In the genomic region with DNA sequence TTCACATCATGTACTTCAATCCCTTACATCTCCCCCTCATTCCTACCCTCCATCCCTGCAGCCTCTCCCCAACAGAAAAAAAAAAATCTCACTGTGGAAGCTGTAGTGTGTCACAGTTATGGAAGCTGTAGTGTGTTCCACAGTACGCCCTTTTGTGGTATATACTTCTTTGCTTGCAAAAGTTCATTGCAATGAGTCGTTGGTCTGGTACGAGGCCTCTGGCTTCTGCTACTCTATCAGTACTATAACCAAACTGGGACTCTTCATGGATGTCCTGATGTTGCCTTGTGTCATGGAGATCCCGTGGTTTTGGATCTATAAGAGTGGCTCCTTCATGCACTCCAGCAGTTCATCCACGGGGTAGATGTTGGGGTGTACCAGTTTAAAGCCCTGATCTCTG, we compare ENCODE assay signal across 28 mouse cellular contexts. TPM values are rescaled to one million over a fixed set of nuclear protein-coding genes. Genes with fewer than 3 reads are reported as not detected.
"Had no signal": no experiment of that assay in that cellular context is flagged by ENCODE, and none has a peak within 500 bp of the region (broad histone marks: within the 10 kb centered on the region; RNA-seq: fewer than 3 reads in every experiment).

No protein-coding gene starts in this region.

- H3K4me2 ChIP-seq: heart, embryonic 12.5 days; hindbrain, embryonic 12.5 days; hindbrain, embryonic 14.5 days; intestine, embryonic 15.5 days; limb, embryonic 13.5 days; limb, embryonic 15.5 days; liver, embryonic 13.5 days; liver, embryonic 15.5 days had no signal

- H3K4me1 ChIP-seq: hindbrain, embryonic 12.5 days; intestine, embryonic 15.5 days; limb, embryonic 13.5 days; limb, embryonic 15.5 days; liver, embryonic 13.5 days; liver, embryonic 15.5 days had no signal

- H3K27me3 ChIP-seq: heart, embryonic 12.5 days; hindbrain, embryonic 12.5 days; intestine, embryonic 15.5 days; limb, embryonic 13.5 days; limb, embryonic 15.5 days had no signal

- H3K36me3 ChIP-seq: heart, embryonic 10.5 days; heart, embryonic 12.5 days; hindbrain, embryonic 10.5 days; hindbrain, embryonic 12.5 days; intestine, embryonic 15.5 days; limb, embryonic 13.5 days; limb, embryonic 15.5 days; liver, embryonic 13.5 days; liver, embryonic 15.5 days had no signal

- DNase-seq: gastrocnemius, adult 2 months; gastrocnemius, postnatal 10 days; gastrocnemius, postnatal 25 days; heart, adult 18-20 months; heart, postnatal 10 days; heart, postnatal 4 days; kidney, adult 18-20 months; kidney, adult 8-10 months; kidney, postnatal 10 days; kidney, postnatal 25 days; kidney, postnatal 4 days; left cerebral cortex, postnatal 4 days; liver, embryonic 13.5 days had no signal

- H3K4me3 ChIP-seq: gastrocnemius, adult 2 months; heart, embryonic 10.5 days; heart, embryonic 12.5 days; hindbrain, embryonic 10.5 days; hindbrain, embryonic 12.5 days; intestine, embryonic 15.5 days; layer of hippocampus, adult 2 months; limb, embryonic 13.5 days; limb, embryonic 15.5 days; liver, embryonic 13.5 days; liver, embryonic 15.5 days had no signal

- H3K9me3 ChIP-seq: heart, embryonic 10.5 days; heart, embryonic 12.5 days; hindbrain, embryonic 10.5 days; hindbrain, embryonic 12.5 days; intestine, embryonic 15.5 days; limb, embryonic 13.5 days; limb, embryonic 15.5 days; liver, embryonic 13.5 days; liver, embryonic 15.5 days had no signal

- ATAC-seq: hindbrain, embryonic 16.5 days; inflammation-experienced regulatory T-cells, adult 6 months; intestine, embryonic 15.5 days; intestine, postnatal 0 days had no signal

- H3K9ac ChIP-seq: heart, embryonic 12.5 days; hindbrain, embryonic 12.5 days; hindbrain, embryonic 14.5 days; intestine, embryonic 15.5 days; limb, embryonic 13.5 days; limb, embryonic 15.5 days; liver, embryonic 13.5 days; liver, embryonic 15.5 days had no signal

- H3K27ac ChIP-seq: gastrocnemius, adult 2 months; heart, embryonic 10.5 days; hindbrain, embryonic 10.5 days; hindbrain, embryonic 12.5 days; hindbrain, embryonic 14.5 days; intestine, embryonic 15.5 days; layer of hippocampus, adult 2 months; limb, embryonic 13.5 days; limb, embryonic 15.5 days; liver, embryonic 13.5 days; liver, embryonic 15.5 days had no signal

RNA-seq across cellular contexts. Expression of a gene that starts 39.0 kb away (rescaled TPM):
- polyA plus RNA-seq: heart, embryonic 10.5 days; heart, embryonic 12.5 days; heart, embryonic 14.5 days; hindbrain, embryonic 12.5 days; hindbrain, embryonic 14.5 days; hindbrain, embryonic 16.5 days; inflammation-experienced regulatory T-cells, adult 6 months; intestine, embryonic 15.5 days; intestine, postnatal 0 days; limb, embryonic 13.5 days; limb, embryonic 15.5 days; liver, adult 2 months; liver, embryonic 13.5 days; liver, embryonic 15.5 days had no signal
